Mouse (Mus musculus) embryonic facial prominence, embryonic 14.5 days (tissue): ENCODE data around the gene Mybbp1a. TPM values are rescaled to one million over a fixed set of nuclear protein-coding genes. Genes with fewer than 3 reads are reported as not detected.

Source experiments
- ATAC-seq: fragments of 200-750 bp; cut with Nextera tagmentation; 2 replicates; pipeline ENCODE4 v1.8.0; 2017; ENCODE audit warnings: low read depth, moderate number of reproducible peaks, moderate TSS enrichment
- DNase-seq: peaks from one replicate; pipeline ENCODE4 v3.0.0-alpha.2; 2015; ENCODE audit warnings: low spot score
- H3K27ac ChIP-seq: fragments of 300-500 bp; sonication (generic); replicated peaks from 2 replicates; pipeline ENCODE4 v1.5.1; 2014; ENCODE audit warnings: low read depth, mild to moderate bottlenecking, low read length, moderate library complexity
- H3K27me3 ChIP-seq: fragments of 300-500 bp; sonication (generic); replicated peaks from 2 replicates; pipeline ENCODE4 v1.6.1; 2014; ENCODE audit warnings: low read length; ENCODE audit not compliant: control insufficient read depth, insufficient read depth
- H3K36me3 ChIP-seq: fragments of 300-500 bp; sonication (generic); 2 replicates; pipeline ENCODE4 v1.6.1; 2014; ENCODE audit warnings: low read length, mixed read lengths; ENCODE audit not compliant: control insufficient read depth, insufficient read depth
- H3K4me1 ChIP-seq: fragments of 300-500 bp; sonication (generic); 2 replicates; pipeline ENCODE4 v1.6.1; 2014; ENCODE audit warnings: antibody characterized with exemption, low read length; ENCODE audit not compliant: control insufficient read depth, insufficient read depth
- H3K4me2 ChIP-seq: fragments of 300-500 bp; sonication (generic); 2 replicates; pipeline ENCODE4 v1.6.1; 2014; ENCODE audit warnings: low read depth, mild to moderate bottlenecking, low read length, moderate library complexity, mixed read lengths
- H3K4me3 ChIP-seq: fragments of 300-500 bp; sonication (generic); 2 replicates; pipeline ENCODE4 v1.5.1; 2014; ENCODE audit warnings: low read depth, mild to moderate bottlenecking, low read length
- H3K9ac ChIP-seq: fragments of 300-500 bp; sonication (generic); 2 replicates; pipeline ENCODE4 v1.6.1; 2014; ENCODE audit warnings: low read depth, mild to moderate bottlenecking, low read length, moderate library complexity, mixed read lengths
- H3K9me3 ChIP-seq: fragments of 300-500 bp; sonication (generic); 2 replicates; pipeline ENCODE4 v1.6.1; 2016; ENCODE audit warnings: low read length; ENCODE audit not compliant: control insufficient read depth
- WGBS: fragments of 180-500 bp; shearing (Covaris S2); extraction: QIAGEN DNeasy Blood & Tissue Kit; methylation state at CpG from one replicate; pipeline ENCODE4 v1.1.7; 2014; 5-methylcytosine and 5-hydroxymethylcytosine counted together
- polyA plus RNA-seq: library from polyadenylated mRNA; unstranded; fragments of >200 nt; fragmentation: Nextera tagmentation; extraction: Ambion mirVana; gene quantifications from 2 replicates; pipeline ENCODE4 v1.2.1, GENCODE M21; 2014

Gene Mybbp1a
- polyA plus RNA-seq, 1 experiment from 2014 or later, result 114 TPM

GRCm38 (mm10) chr11:72417376-72417775 is 23.8 kb upstream of the Mybbp1a start:
- Histone ChIP-seq H3K9ac (no peak overlapping the region), H3K27ac (no peak overlapping the region), H3K4me1 (no peaks in the 10 kb centered on the region), H3K27me3 (no peaks in the 10 kb centered on the region), H3K9me3 (no peaks in the 10 kb centered on the region), H3K36me3 (no peaks in the 10 kb centered on the region), H3K4me3 (no peak overlapping the region), H3K4me2 (no peak overlapping the region)
- ATAC-seq (peak; percentile 30; the same call in 1 of the 2 replicates), DNase-seq (no peak)
- WGBS, result 25% methylated on average over 4 of the region's 4 CpGs

DNA sequence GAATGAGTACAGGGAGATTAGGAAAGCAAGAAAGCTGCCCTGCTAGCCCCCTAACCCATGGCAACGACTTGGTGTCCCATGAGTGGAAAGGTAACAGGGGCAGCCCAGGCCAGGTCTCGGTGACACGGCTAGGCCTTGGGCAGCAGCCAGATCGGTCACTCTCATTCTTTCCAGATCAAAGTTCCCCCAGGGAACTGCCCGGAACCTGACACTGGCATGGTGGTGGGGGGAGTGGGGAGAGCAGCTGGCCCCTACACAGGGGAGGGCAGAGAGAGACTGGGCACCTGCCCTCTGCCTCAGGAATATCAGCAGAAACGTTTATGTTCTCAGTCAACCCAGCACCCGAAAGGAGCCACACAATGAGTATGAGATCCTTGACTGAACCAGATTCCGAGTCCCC is 22.9 kb upstream of the Mybbp1a start:
- H3K4me1 ChIP-seq, result no peaks in the 10 kb centered on the region
- H3K9ac ChIP-seq, result no peak overlapping the region
- no peaks in the 10 kb centered on the region for H3K27me3 ChIP-seq
- no peaks in the 10 kb centered on the region for H3K36me3 ChIP-seq
- no peak overlapping the region for H3K4me2 ChIP-seq
- H3K4me3 ChIP-seq, result no peak overlapping the region
- ATAC-seq, result no peak
- no peak for DNase-seq
- no peaks in the 10 kb centered on the region for H3K9me3 ChIP-seq
- no peak overlapping the region for H3K27ac ChIP-seq
- WGBS, result 41% methylated on average over 8 of the region's 8 CpGs

- 85% methylated on average over 6 of the region's 6 CpGs for WGBS
- DNase-seq (no peak), ATAC-seq (no peak)
- no peaks in the 10 kb centered on the region for H3K4me1 ChIP-seq
- H3K9ac ChIP-seq, result no peak overlapping the region
- no peaks in the 10 kb centered on the region for H3K36me3 ChIP-seq
- no peak overlapping the region for H3K27ac ChIP-seq
- no peak overlapping the region for H3K4me3 ChIP-seq
- H3K27me3 ChIP-seq, result no peaks in the 10 kb centered on the region
- no peak overlapping the region for H3K4me2 ChIP-seq
- H3K9me3 ChIP-seq, result no peaks in the 10 kb centered on the region
Observed at GRCm38 (mm10) chr11:72419006-72419405, 22.1 kb upstream of the Mybbp1a start.

DNA sequence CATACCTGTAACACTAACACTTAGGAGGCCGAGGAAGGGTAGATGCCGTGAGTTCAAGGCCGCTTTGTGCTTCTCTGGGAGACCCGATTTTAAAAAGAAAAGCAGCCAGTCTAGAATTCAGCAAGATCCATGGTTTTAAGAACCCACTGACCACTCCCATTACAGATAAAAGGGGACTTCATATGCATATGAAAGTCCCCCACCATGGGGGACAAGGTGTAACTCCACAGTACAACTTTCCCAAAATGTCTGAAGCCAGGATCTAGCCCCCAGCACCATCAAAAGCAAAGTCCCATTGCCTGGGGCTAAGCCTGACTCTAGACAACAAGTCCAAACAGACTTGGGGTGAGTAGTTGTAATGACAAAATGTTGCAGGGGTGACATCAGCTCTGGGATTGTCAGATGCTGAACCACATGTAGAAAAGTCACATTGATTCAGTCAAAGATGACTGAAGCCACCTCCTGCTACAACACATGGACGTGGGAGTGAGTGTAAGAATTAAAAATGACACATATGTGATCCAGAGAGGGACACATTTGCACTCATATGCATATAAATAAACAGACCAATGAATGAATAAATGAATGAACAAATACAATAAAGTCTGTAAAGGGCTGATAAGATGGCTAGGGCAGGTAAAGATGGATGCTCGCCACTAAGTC is 20.6 kb upstream of the Mybbp1a start:
- no peaks in the 10 kb centered on the region for H3K27me3 ChIP-seq
- no peak overlapping the region for H3K27ac ChIP-seq
- H3K4me3 ChIP-seq, result no peak overlapping the region
- H3K4me2 ChIP-seq, result no peak overlapping the region
- no peaks in the 10 kb centered on the region for H3K4me1 ChIP-seq
- ATAC-seq (no peak), DNase-seq (no peak)
- no peaks in the 10 kb centered on the region for H3K36me3 ChIP-seq
- H3K9ac ChIP-seq, result no peak overlapping the region
- no peaks in the 10 kb centered on the region for H3K9me3 ChIP-seq
- 83% methylated on average over 6 of the region's 6 CpGs for WGBS

- Histone ChIP-seq H3K4me1 (no peaks in the 10 kb centered on the region), H3K4me2 (no peak overlapping the region), H3K9me3 (no peaks in the 10 kb centered on the region), H3K27ac (no peak overlapping the region), H3K9ac (no peak overlapping the region), H3K27me3 (no peaks in the 10 kb centered on the region), H3K4me3 (no peak overlapping the region), H3K36me3 (no peaks in the 10 kb centered on the region)
- ATAC-seq (no peak), DNase-seq (no peak)
- 86% methylated on average over 11 of the region's 11 CpGs for WGBS
Observed at GRCm38 (mm10) chr11:72421518-72422278, 19.5 kb upstream of the Mybbp1a start.

DNA sequence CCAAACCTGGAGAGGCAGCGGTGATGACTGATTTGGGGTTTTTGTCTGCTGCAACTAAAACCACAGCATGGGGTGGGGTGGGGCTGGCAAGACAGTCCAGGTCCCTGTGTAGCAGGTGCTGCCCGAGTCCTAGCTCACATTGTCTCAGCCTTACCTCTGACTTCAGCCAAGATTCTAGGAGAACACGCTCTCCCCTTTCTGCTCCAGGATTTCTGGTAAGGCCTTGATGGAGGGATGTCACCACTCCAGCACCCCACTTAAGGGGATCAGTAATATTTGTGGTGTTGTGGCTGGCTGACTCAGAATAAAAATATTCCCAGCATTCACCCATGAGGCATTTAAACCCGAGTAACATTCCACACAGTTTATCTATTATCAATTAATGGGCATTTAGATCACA is 17.5 kb upstream of the Mybbp1a start:
- Histone ChIP-seq H3K9me3 (0 out of 2 replicates have a peak, but pooled peaks cover 4% of the 10 kb centered on the region), H3K36me3 (no peaks in the 10 kb centered on the region), H3K27ac (no peak overlapping the region), H3K4me2 (no peak overlapping the region), H3K4me1 (no peaks in the 10 kb centered on the region), H3K4me3 (no peak overlapping the region), H3K9ac (no peak overlapping the region), H3K27me3 (no peaks in the 10 kb centered on the region)
- WGBS, result 83% methylated on average over 4 of the region's 4 CpGs
- no peak for ATAC-seq
- no peak for DNase-seq

- Histone ChIP-seq H3K9ac (no peak overlapping the region), H3K27ac (no peak overlapping the region), H3K9me3 (0 out of 2 replicates have a peak, but pooled peaks cover 4% of the 10 kb centered on the region), H3K4me2 (no peak overlapping the region), H3K27me3 (no peaks in the 10 kb centered on the region), H3K4me1 (no peaks in the 10 kb centered on the region), H3K4me3 (no peak overlapping the region), H3K36me3 (no peaks in the 10 kb centered on the region)
- ATAC-seq, result no peak
- no peak for DNase-seq
Observed at GRCm38 (mm10) chr11:72425201-72425600, 16.0 kb upstream of the Mybbp1a start.

- no peaks in the 10 kb centered on the region for H3K36me3 ChIP-seq
- 0 out of 2 replicates have a peak, but pooled peaks cover 4% of the 10 kb centered on the region for H3K9me3 ChIP-seq
- no peaks in the 10 kb centered on the region for H3K27me3 ChIP-seq
- ATAC-seq (no peak), DNase-seq (no peak)
- no peak overlapping the region for H3K27ac ChIP-seq
- H3K9ac ChIP-seq, result no peak overlapping the region
- no peaks in the 10 kb centered on the region for H3K4me1 ChIP-seq
- no peak overlapping the region for H3K4me3 ChIP-seq
- H3K4me2 ChIP-seq, result no peak overlapping the region
Observed at GRCm38 (mm10) chr11:72426884-72427283, 14.3 kb upstream of the Mybbp1a start.

DNA sequence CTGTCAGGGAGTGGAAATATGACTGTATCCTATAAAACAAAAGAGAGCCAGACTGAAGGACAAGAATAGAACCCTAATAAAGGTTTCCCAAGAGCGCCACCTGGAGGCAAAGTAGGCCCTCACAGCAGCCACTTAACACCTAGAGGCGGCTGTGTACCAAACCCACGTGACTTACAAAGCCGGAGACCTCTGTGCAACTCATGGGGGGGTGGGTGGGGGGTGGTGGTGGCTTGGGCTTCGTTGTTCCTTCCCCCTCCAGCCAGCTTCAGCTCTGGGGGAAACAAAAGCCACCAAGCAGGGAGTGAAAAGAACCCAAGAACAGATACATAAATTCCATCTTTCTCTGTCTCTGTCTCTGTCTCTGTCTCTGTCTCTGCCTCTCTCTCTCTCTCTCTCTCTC is 12.5 kb upstream of the Mybbp1a start:
- H3K4me2 ChIP-seq, result no peak overlapping the region
- no peak overlapping the region for H3K9ac ChIP-seq
- DNase-seq (peak; percentile 85), ATAC-seq (peak; percentile 69; the same call in 1 of the 2 replicates)
- H3K4me3 ChIP-seq, result no peak overlapping the region
- no peaks in the 10 kb centered on the region for H3K4me1 ChIP-seq
- WGBS, result 3% methylated on average over 5 of the region's 5 CpGs
- H3K27me3 ChIP-seq, result no peaks in the 10 kb centered on the region
- no peaks in the 10 kb centered on the region for H3K36me3 ChIP-seq
- H3K9me3 ChIP-seq, result 0 out of 2 replicates have a peak, but pooled peaks cover 4% of the 10 kb centered on the region
- H3K27ac ChIP-seq, result no peak overlapping the region
